Mouse (Mus musculus): ENCODE results near the gene Pdcd6ip.

The Pdcd6ip gene

GRCm38 (mm10) chr9:113629191-113629590, 78.9 kb downstream of the Pdcd6ip start:
- no peak for DNase-seq (ENCODE audit: extremely low read depth, low read depth, low spot score)

- DNase-seq (ENCODE audit: extremely low read depth, low read depth, low spot score), result no peak
Measured at GRCm38 (mm10) chr9:113628780-113629179, 79.3 kb downstream of the Pdcd6ip start.

- DNase-seq (ENCODE audit: extremely low read depth, low read depth, low spot score), result no peak
Measured at GRCm38 (mm10) chr9:113626730-113627129, 81.3 kb downstream of the Pdcd6ip start.

- DNase-seq (ENCODE audit: extremely low read depth, low read depth, low spot score), result no peak
Measured at GRCm38 (mm10) chr9:113624086-113624485, 84.0 kb downstream of the Pdcd6ip start.

GRCm38 (mm10) chr9:113617081-113617480, 91.0 kb downstream of the Pdcd6ip start:
- no peak for DNase-seq (ENCODE audit: extremely low read depth, low read depth, low spot score)

GRCm38 (mm10) chr9:113610776-113611175, 97.3 kb downstream of the Pdcd6ip start:
- DNase-seq (ENCODE audit: extremely low read depth, low read depth, low spot score), result no peak

- no peak for DNase-seq (ENCODE audit: extremely low read depth, low read depth, low spot score)
Measured at GRCm38 (mm10) chr9:113602140-113602539, 105.9 kb downstream of the Pdcd6ip start.

Measured in fat pad, adult 2 months (tissue).